Mouse (Mus musculus): ENCODE results near the gene Ceacam19.

Ceacam19 gene

GRCm38 (mm10) chr7:19840936-19841335, 46.8 kb downstream of the Ceacam19 start:
- no peak for DNase-seq (ENCODE audit: low read depth, low spot score)

GRCm38 (mm10) chr7:19840371-19840770, 47.4 kb downstream of the Ceacam19 start:
- no peak for DNase-seq (ENCODE audit: low read depth, low spot score)

GRCm38 (mm10) chr7:19836843-19837242, 50.9 kb downstream of the Ceacam19 start:
- no peak for DNase-seq (ENCODE audit: low read depth, low spot score)

- no peak for DNase-seq (ENCODE audit: low read depth, low spot score)
These were observed 53.7 kb downstream of the Ceacam19 start for GRCm38 (mm10) chr7:19834055-19834454.

GRCm38 (mm10) chr7:19831837-19832236, 55.9 kb downstream of the Ceacam19 start:
- DNase-seq (ENCODE audit: low read depth, low spot score) = no peak

- no peak for DNase-seq (ENCODE audit: low read depth, low spot score)
These were observed 57.0 kb downstream of the Ceacam19 start for GRCm38 (mm10) chr7:19830682-19831156.

- no peak for DNase-seq (ENCODE audit: low read depth, low spot score)
These were observed 58.1 kb downstream of the Ceacam19 start for GRCm38 (mm10) chr7:19829694-19830093.

GRCm38 (mm10) chr7:19826756-19827155, 61.0 kb downstream of the Ceacam19 start:
- DNase-seq (ENCODE audit: low read depth, low spot score) = no peak
